Mouse (Mus musculus) cerebellum, adult 2 months (tissue): ENCODE measurements around the gene Fam214b. TPM values are rescaled to one million over a fixed set of nuclear protein-coding genes. Genes with fewer than 3 reads are reported as not detected.
A peak's percentile ranks its signal among the peaks of the same experiment; 100 is the strongest.
"Not testable (repeated sequence)": the region's sequence is repeated elsewhere in the genome, so short reads cannot be mapped to it uniquely, and the experiment has no call there.

Experiments
- DNase-seq, 2 experiments: peaks; one replicate each; pipeline ENCODE4 v3.0.0; 2021
- H3K27ac ChIP-seq: fragments of 200-500 bp; 2 replicates; pipeline ENCODE4 v1.5.1; 2012; ENCODE audit warnings: low read length, control low read depth, inconsistent platforms; ENCODE audit not compliant: insufficient read depth
- H3K27me3 ChIP-seq: fragments of 200-500 bp; 2 replicates; pipeline ENCODE4 v1.6.1; 2012; ENCODE audit warnings: inconsistent platforms, mild to moderate bottlenecking, low read length, moderate library complexity; ENCODE audit not compliant: control insufficient read depth, insufficient read depth
- H3K4me1 ChIP-seq: fragments of 200-500 bp; 2 replicates; pipeline ENCODE4 v1.6.1; 2011; ENCODE audit warnings: low read length; ENCODE audit not compliant: control insufficient read depth, insufficient read depth
- H3K4me3 ChIP-seq: fragments of 200-500 bp; replicated peaks from 2 replicates; pipeline ENCODE3; 2011; ENCODE audit warnings: mild to moderate bottlenecking, low read depth, low read length, control low read depth; ENCODE audit not compliant: insufficient read depth
- CTCF ChIP-seq: fragments of 200-500 bp; IDR thresholded peaks from 2 replicates; pipeline ENCODE4 v1.5.1; 2011; ENCODE audit warnings: low read depth, mild to moderate bottlenecking, control low read depth, low read length, moderate library complexity, borderline replicate concordance; ENCODE audit not compliant: insufficient read depth
- POLR2A ChIP-seq: fragments of 200-500 bp; IDR thresholded peaks from 2 replicates; pipeline ENCODE4 v1.6.1; 2011; ENCODE audit warnings: low read length, control low read depth, borderline replicate concordance; ENCODE audit not compliant: insufficient read depth
- WGBS: fragments of 180-500 bp; shearing (Covaris S2); methylation state at CpG from one replicate; pipeline ENCODE4 v1.1.7; 2018; 5-methylcytosine and 5-hydroxymethylcytosine counted together
- polyA plus RNA-seq: library from polyadenylated mRNA; depleted of rRNA; stranded (reverse); fragments of >200 nt; gene quantifications from 2 replicates; pipeline ENCODE4 v1.2.3, GENCODE M21; 2012; rRNA removed

Fam214b gene
- polyA plus RNA-seq, 1 experiment, result 32.5 TPM

- 62% methylated on average over 12 of the region's 12 CpGs for WGBS
- peak in 1 of 2 experiments; percentile 19 for DNase-seq
- TF ChIP-seq POLR2A, result no peak
- no peak for TF ChIP-seq CTCF
- no peak overlapping the region for H3K27ac ChIP-seq
- no peak overlapping the region for H3K4me3 ChIP-seq
- no peaks in the 10 kb centered on the region for H3K4me1 ChIP-seq
- no peaks in the 10 kb centered on the region for H3K27me3 ChIP-seq
These were observed 43.1 kb downstream of the Fam214b start for GRCm38 (mm10) chr4:43002756-43003439.

DNA sequence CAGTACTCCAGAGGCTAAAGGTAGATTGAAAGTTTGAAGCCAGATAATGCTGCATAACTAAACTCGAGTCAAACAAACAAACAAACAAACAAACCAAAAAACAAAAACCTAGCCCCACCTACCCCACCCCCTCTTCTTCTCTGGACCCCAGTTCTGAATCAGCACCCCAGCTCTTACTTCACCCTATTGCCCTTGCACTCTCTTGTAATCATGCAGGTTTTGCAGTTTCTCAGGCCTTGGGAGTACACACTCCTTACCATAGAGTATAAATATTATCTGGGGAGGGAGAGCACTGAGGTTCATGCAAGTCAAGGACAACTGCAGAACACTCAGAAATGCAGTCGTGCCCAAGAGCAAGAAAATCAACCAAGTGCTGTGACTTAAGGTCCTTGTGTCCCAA, 44.7 kb downstream of the Fam214b start:
- no peaks in the 10 kb centered on the region for H3K27me3 ChIP-seq
- DNase-seq, result no peak
- no peak for TF ChIP-seq CTCF
- no peak for TF ChIP-seq POLR2A
- no peak overlapping the region for H3K4me3 ChIP-seq
- no peak overlapping the region for H3K27ac ChIP-seq
- H3K4me1 ChIP-seq, result no peaks in the 10 kb centered on the region
- 91% methylated on average over 2 of the region's 2 CpGs for WGBS

DNA sequence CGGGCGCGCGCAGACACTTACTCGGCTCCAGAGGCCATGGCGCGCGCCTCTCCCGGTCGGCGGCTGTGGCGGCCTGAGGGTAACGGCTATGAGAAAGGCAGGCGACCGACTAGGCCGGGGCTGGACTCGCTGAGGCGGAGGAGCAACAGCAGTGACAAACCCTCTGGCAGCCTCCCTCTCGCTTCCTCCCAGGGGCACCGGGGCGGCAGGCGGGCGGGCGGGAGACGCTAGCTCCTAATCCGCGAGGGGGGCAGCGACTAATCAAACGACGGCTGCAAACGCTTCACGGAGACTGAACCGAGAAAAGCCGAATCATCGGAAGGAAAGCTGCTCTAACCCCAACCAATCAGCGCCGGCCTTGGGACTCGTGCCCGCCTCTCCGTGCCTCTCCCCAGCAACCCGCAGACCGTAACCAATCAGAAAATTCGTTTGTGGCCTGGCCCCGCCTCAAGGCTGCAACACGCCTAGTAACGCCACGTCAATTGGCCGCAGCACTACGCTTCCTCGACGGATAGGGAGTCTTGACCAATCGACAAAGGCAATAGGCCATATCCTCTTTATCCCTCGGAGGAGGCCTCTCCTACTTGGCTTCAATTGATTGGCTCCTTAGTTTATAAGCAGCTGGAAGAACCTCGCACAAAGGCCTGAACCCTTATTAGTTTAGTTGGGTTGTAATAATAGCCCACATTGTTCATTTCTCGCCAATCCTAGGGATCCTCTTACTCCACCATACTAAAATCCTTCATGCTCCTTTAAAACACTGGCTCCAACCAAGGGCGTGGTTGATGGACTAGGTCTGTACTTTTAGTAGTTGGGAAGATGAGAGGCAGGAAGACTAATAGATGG, 45.7 kb downstream of the Fam214b start, which contains the start of gene Vcp:
Gene Vcp (minus strand): TSS at position 367 of the 846 bp plus-strand sequence.
- not testable (repeated sequence) for H3K27me3 ChIP-seq, H3K4me1 ChIP-seq
- Histone ChIP-seq H3K27ac (peak within 1 kb of the TSS; percentile 81), H3K4me3 (peak within 1 kb of the TSS; percentile 74)
- 1% methylated on average over 54 of the region's 56 CpGs for WGBS
- peak; percentile 99 to 100 for DNase-seq

- WGBS, result under 1% methylated on average over 51 of the region's 51 CpGs
- H3K4me3 ChIP-seq, result peak overlapping the region; percentile 74
- TF ChIP-seq CTCF (no peak), POLR2A (no peak)
- DNase-seq, result peak; percentile 73 to 77
- H3K27me3 ChIP-seq, result no peaks in the 10 kb centered on the region
- no peaks in the 10 kb centered on the region for H3K4me1 ChIP-seq
- H3K27ac ChIP-seq, result peak overlapping the region; percentile 81
These were observed 46.4 kb downstream of the Fam214b start for GRCm38 (mm10) chr4:42999451-43000140.

- Histone ChIP-seq H3K27ac (no peak overlapping the region), H3K4me3 (no peak overlapping the region), H3K4me1 (no peaks in the 10 kb centered on the region), H3K27me3 (no peaks in the 10 kb centered on the region)
- TF ChIP-seq POLR2A (no peak), CTCF (no peak)
- WGBS, result 31% methylated on average over 2 of the region's 2 CpGs
- no peak for DNase-seq
These were observed 48.0 kb downstream of the Fam214b start for GRCm38 (mm10) chr4:42998022-42998421.

GRCm38 (mm10) chr4:42988296-42988695, 57.7 kb downstream of the Fam214b start:
- no peak for DNase-seq
- H3K27me3 ChIP-seq, result no peaks in the 10 kb centered on the region
- WGBS, result 85% methylated on average over 1 of the region's 1 CpGs
- H3K4me1 ChIP-seq, result no peaks in the 10 kb centered on the region
- TF ChIP-seq POLR2A, result no peak
- no peak for TF ChIP-seq CTCF
- no peak overlapping the region for H3K4me3 ChIP-seq
- H3K27ac ChIP-seq, result no peak overlapping the region

Other genes with a start within 250 kb of the Fam214b start
- 0.35 and 0.59 TPM in 2 replicates for gene Fam205a1, start 192.3 kb downstream of the Fam214b start, polyA plus RNA-seq
- 0.10 and 0.11 TPM in 2 replicates for gene Gm12394, start 189.4 kb downstream of the Fam214b start, polyA plus RNA-seq
- 0.10 TPM in 1 of 2 replicates, not detected in the other for gene Fam205c, start 172.0 kb downstream of the Fam214b start, polyA plus RNA-seq
- gene Phf24, start 129.6 kb downstream of the Fam214b start, polyA plus RNA-seq, result 79.9 and 84.1 TPM in 2 replicates
- gene Dnajb5, start 96.4 kb downstream of the Fam214b start, polyA plus RNA-seq, result 55.0 and 58.7 TPM in 2 replicates
- not detected in 2 replicates for gene 1700022I11Rik, start 76.6 kb downstream of the Fam214b start, polyA plus RNA-seq
- 196 and 200 TPM in 2 replicates for gene Vcp, start 45.7 kb downstream of the Fam214b start, polyA plus RNA-seq
- gene Fancg, start 35.7 kb downstream of the Fam214b start, polyA plus RNA-seq, result 36.2 and 36.7 TPM in 2 replicates
- gene Pigo, start 20.4 kb downstream of the Fam214b start, polyA plus RNA-seq, result 35.8 and 35.9 TPM in 2 replicates
- gene Stoml2, start 14.5 kb downstream of the Fam214b start, polyA plus RNA-seq, result 138 and 142 TPM in 2 replicates
- gene Unc13b, start 12.7 kb upstream of the Fam214b start, polyA plus RNA-seq, result 12.8 and 14.5 TPM in 2 replicates
- 1.0 and 1.4 TPM in 2 replicates for gene Atp8b5, start 220.9 kb upstream of the Fam214b start, polyA plus RNA-seq